Mouse (Mus musculus) cerebellum, postnatal 36 days (tissue): ENCODE measurements at regions not wholly inside any gene's neighbourhood (a gene's known extent, or its start where the extent isn't known, plus 50 kb on each side); places are given as distances from the start of the nearest gene placed in this dataset.

Experiments
- DNase-seq, 2 experiments: peaks; one replicate each; pipeline ENCODE4 v3.0.0; 2021 to 2022; ENCODE audit warnings: mixed read lengths in 2 of 2

DNA sequence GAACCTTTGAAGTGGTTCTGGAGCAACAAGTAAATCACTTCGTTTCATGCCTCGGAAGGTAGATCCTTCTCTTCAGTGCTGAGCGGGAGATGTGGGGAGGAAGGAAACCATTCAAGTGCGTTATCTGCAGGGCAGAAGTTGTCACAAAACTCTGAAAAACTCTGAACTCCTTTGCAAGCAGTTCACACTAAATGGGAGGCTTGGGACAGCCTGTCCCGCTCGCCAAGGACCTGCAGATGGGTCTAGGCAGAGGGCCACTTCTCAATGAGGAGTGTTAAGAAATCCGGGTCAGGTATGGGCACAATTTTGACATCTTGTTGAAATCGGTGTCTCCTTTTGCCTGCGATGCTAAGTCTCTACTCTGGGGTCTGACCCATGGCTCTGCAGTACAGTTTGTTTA, 58.6 kb upstream of the Gm10295 start:
- no peak for DNase-seq

DNA sequence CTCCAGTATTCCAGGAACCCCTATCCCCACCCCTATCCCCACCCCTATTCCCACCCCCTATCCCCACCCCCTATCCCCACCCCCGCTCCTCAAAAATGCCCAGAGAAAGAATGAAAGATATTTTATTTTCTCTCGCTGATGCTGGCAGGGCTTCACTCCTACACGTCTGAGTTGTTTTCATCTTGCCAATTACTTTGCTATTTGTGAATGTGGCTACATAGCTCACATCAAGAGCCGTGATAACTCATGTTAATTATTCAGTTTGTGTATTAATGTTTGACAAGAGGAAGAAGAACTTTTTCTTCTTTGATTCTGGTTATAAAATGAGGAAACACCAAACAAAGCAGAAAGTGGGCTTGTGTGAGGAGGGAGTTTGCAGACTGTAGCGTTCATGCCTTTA, 57.8 kb upstream of the Gm10295 start:
- DNase-seq: no peak

DNA sequence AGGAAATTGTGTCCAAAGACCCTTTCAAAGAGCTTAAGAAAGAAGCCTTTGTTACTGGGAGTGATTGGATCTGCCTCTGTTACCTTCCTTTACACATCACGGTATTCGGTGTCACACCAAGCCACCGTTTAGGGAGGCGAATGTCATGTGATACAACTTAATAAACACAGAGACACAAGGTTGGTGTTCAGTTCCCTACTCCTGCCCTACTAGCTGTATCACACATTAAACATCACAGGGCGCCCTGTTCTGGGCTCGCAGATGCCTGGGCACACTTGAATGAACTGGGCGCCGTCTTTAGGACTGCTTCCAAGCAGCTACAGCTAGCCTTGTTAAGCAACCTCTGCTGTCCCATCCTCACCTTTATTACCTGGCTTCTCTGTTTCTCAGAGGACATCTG, 55.0 kb upstream of the Gm10295 start:
- DNase-seq: no peak
